In the genomic region with DNA sequence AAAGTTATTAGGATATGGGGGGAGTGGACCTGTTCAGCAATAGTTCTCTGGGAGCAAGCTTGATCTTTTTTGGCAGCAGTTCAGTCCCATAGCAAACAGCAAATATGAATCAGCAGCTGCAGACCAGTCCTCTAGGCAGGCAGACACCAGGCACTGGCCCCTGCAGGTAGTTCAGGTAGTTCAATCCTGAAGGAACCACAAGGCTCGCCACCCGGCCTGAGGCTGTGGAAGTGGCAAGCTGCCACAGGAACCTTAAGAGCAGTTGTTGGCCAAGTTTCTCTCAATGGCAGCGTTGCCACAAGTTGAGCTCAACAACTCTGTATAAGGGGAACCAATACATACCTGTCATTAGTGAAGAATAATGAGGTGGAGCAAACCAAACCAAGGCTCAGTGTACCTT, we compare ENCODE assay signal across 14 mouse cellular contexts. TPM values are rescaled to one million over a fixed set of nuclear protein-coding genes. Genes with fewer than 3 reads are reported as not detected.
DNase-seq lines count a peak whose midpoint lies in the region; ATAC-seq and TF ChIP-seq lines count a peak whose summit lies in the region.
"Had no signal": no experiment of that assay in that cellular context is flagged by ENCODE, and none has a peak within 500 bp of the region (broad histone marks: within the 10 kb centered on the region; RNA-seq: fewer than 3 reads in every experiment).

No protein-coding gene starts in this region.

- H3K9me3 ChIP-seq in kidney, embryonic 15.5 days (replicated peaks): no peaks in the 10 kb centered on the region
- peaks cover 5% of the 10 kb centered on the region for H3K9me3 ChIP-seq in CH12.LX (replicated peaks; ENCODE audit: low read length)
- H3K9me3 ChIP-seq: G1E; intestine, embryonic 15.5 days; limb, embryonic 13.5 days; midbrain, embryonic 12.5 days had no signal

- in situ Hi-C loops in CH12.LX (cut with MboI; ENCODE audit: low pct_ligation_motif_present, low pct_unique_long_range_greater_than_20kb, low sequenced_read_pairs): no loop called here

- H3K9ac ChIP-seq in kidney, embryonic 15.5 days: no peak overlapping the region
- H3K9ac ChIP-seq in CH12.LX (ENCODE audit: insufficient read depth, low read depth): no peak overlapping the region; the same call in 1 of the 2 replicates
- H3K9ac ChIP-seq: hindbrain, embryonic 14.5 days; intestine, embryonic 15.5 days; limb, embryonic 13.5 days; liver, embryonic 14.5 days; midbrain, embryonic 12.5 days had no signal

- no peaks in the 10 kb centered on the region for H3K4me1 ChIP-seq in kidney, embryonic 15.5 days
- peaks cover 13 to 80% of the 10 kb centered on the region in 2 experiments for H3K4me1 ChIP-seq in CH12.LX (ENCODE audit: control insufficient read depth in 1 of 2, insufficient read depth in 2 of 2)
- H3K4me1 ChIP-seq in lung, adult 2 months (ENCODE audit: control insufficient read depth, insufficient read depth, low read length): peaks cover 4% of the 10 kb centered on the region
- H3K4me1 ChIP-seq: intestine, embryonic 15.5 days had no signal

- TF ChIP-seq POLR2A in CH12.LX (IDR thresholded peaks at IDR 0.05; ENCODE audit: low read depth, low read length): no peak
- no peak for TF ChIP-seq POLR2A in lung, adult 2 months (IDR thresholded peaks at IDR 0.05; ENCODE audit: borderline replicate concordance, extremely low read depth, low read depth, low read length)

- H3K4me3 ChIP-seq in kidney, embryonic 15.5 days (replicated peaks): no peak overlapping the region
- H3K4me3 ChIP-seq in CH12.LX (replicated peaks in 1 of 3; ENCODE audit: low read depth in 2 of 3, low read length in 2 of 3, poor library complexity in 1 of 3): no peak overlapping the region
- H3K4me3 ChIP-seq in lung, adult 2 months (replicated peaks; ENCODE audit: extremely low read depth, low read depth, low read length): no peak overlapping the region
- H3K4me3 ChIP-seq: intestine, embryonic 15.5 days; limb, embryonic 13.5 days; midbrain, embryonic 12.5 days had no signal

- TF ChIP-seq RAD21 in CH12.LX (IDR thresholded peaks at IDR 0.05; ENCODE audit: low read depth, low read length): no peak

- peaks cover 20% of the 10 kb centered on the region; the same call in 1 of the 2 replicates for H3K79me2 ChIP-seq in CH12.LX (replicated peaks; ENCODE audit: control insufficient read depth, extremely low read depth, insufficient read depth, poor library complexity, severe bottlenecking)

- H3K27ac ChIP-seq in kidney, embryonic 15.5 days: no peak overlapping the region
- peak overlapping the region; percentile 23; the same call in 1 of the 2 replicates for H3K27ac ChIP-seq in CH12.LX (ENCODE audit: insufficient read depth, low read depth)
- H3K27ac ChIP-seq: hindbrain, embryonic 14.5 days; intestine, embryonic 15.5 days; limb, embryonic 13.5 days; liver, embryonic 14.5 days; midbrain, embryonic 12.5 days had no signal

- no peaks in the 10 kb centered on the region for H3K27me3 ChIP-seq in kidney, embryonic 15.5 days
- H3K27me3 ChIP-seq in CH12.LX (replicated peaks): no peaks in the 10 kb centered on the region
- H3K27me3 ChIP-seq: intestine, embryonic 15.5 days; limb, embryonic 13.5 days; midbrain, embryonic 12.5 days had no signal

- H3K36me3 ChIP-seq in kidney, embryonic 15.5 days: no peaks in the 10 kb centered on the region
- H3K36me3 ChIP-seq in CH12.LX (replicated peaks in 1 of 2; ENCODE audit: control insufficient read depth in 1 of 2, insufficient read depth in 1 of 2, low read length in 1 of 2): peaks cover 0 to 24% of the 10 kb centered on the region in 2 experiments
- H3K36me3 ChIP-seq: G1E; intestine, embryonic 15.5 days; limb, embryonic 13.5 days; midbrain, embryonic 12.5 days had no signal

- intact Hi-C loops in gastrocnemius, postnatal 14 days (cut with DNase I; ENCODE audit: low total_unique reads): no loop called here

- dilution Hi-C loops in CH12.LX (cut with MboI; ENCODE audit: extremely low pct_ligation_motif_present, extremely low pct_unique_long_range_greater_than_20kb, low sequenced_read_pairs): no loop called here

- TF ChIP-seq EP300 in CH12.LX (IDR thresholded peaks at IDR 0.05; ENCODE audit: low read length): no peak

- peak; percentile 8 for DNase-seq in gastrocnemius, postnatal 25 days
- DNase-seq in gastrocnemius, postnatal 14 days: no peak
- peak; percentile 25 for DNase-seq in kidney, postnatal 10 days
- no peak for DNase-seq in CH12.LX (ENCODE audit: extremely low read depth)
- peak; percentile 33 for DNase-seq in lung, adult 2 months
- no peak for DNase-seq in T-cell, adult 2 months (ENCODE audit: low spot score)
- DNase-seq: right cerebral cortex, postnatal 25 days had no signal

- 85% methylated on average over 3 of the region's 3 CpGs for WGBS in kidney, embryonic 15.5 days
- 29% methylated on average over 3 of the region's 3 CpGs for WGBS in lung, adult 2 months

- ATAC-seq in kidney, embryonic 15.5 days (replicated peaks; ENCODE audit: low FRiP score): no peak
- ATAC-seq: intestine, embryonic 15.5 days had no signal

- H3K4me2 ChIP-seq in kidney, embryonic 15.5 days: no peak overlapping the region
- no peak overlapping the region for H3K4me2 ChIP-seq in CH12.LX (ENCODE audit: insufficient read depth, low read depth, poor library complexity, severe bottlenecking)
- H3K4me2 ChIP-seq: hindbrain, embryonic 14.5 days; intestine, embryonic 15.5 days; limb, embryonic 13.5 days; midbrain, embryonic 12.5 days had no signal

- no peak for TF ChIP-seq CTCF in CH12.LX (conservative IDR thresholded peaks at IDR 0.05 in 1 of 2, IDR thresholded peaks at IDR 0.05 in 1 of 2; ENCODE audit: low read depth in 2 of 2, low read length in 2 of 2)
- TF ChIP-seq CTCF in lung, adult 2 months (IDR thresholded peaks at IDR 0.05; ENCODE audit: insufficient read depth, low read length): no peak

TF ChIP-seq in CH12.LX, 34 proteins besides CTCF, POLR2A, EP300 and RAD21:
- TF ChIP-seq TCF12 (IDR thresholded peaks at IDR 0.05; ENCODE audit: low read depth, low read length) (no peak), CHD1 (IDR thresholded peaks at IDR 0.05; ENCODE audit: low read depth, low read length) (no peak), SMC3 (IDR thresholded peaks at IDR 0.05; ENCODE audit: low read depth, low read length) (no peak), E2F4 (IDR thresholded peaks at IDR 0.05; ENCODE audit: insufficient replicate concordance, low read depth, low read length) (no peak), SIN3A (IDR thresholded peaks at IDR 0.05; ENCODE audit: low read length) (no peak), ZNF384 (IDR thresholded peaks at IDR 0.05; ENCODE audit: low read depth, low read length) (no peak), JUND (conservative IDR thresholded peaks at IDR 0.05; ENCODE audit: low read depth, low read length) (no peak), ETS1 (conservative IDR thresholded peaks at IDR 0.05; ENCODE audit: low read depth, low read length) (no peak)

RNA-seq across cellular contexts. Expression of a gene that starts 58.8 kb away (rescaled TPM):
- 1 to 10 TPM; 5.4 to 5.7 TPM for total RNA-seq in gastrocnemius, postnatal 25 days (2021)
- 1 to 10 TPM; 7.1 to 8.5 TPM for total RNA-seq in gastrocnemius, postnatal 14 days (2021)
- polyA plus RNA-seq in kidney, embryonic 15.5 days (2015; fragmentation: Nextera tagmentation; extraction: Ambion mirVana): 3.2 and 3.5 TPM in 2 replicates
- total RNA-seq in CH12.LX (2012; rRNA removed) (15.3 and 20.9 TPM in 2 replicates), CH12.LX (2014; rRNA removed) (12.6 and 14.8 TPM in 2 replicates)
- polyA plus RNA-seq in CH12.LX (2012; ENCODE audit: insufficient read length, low read depth): 37.2 and 38.4 TPM in 2 replicates
- polyA plus RNA-seq in lung, adult 2 months (2012; rRNA removed): 26.8 and 31.3 TPM in 2 replicates

Comparison
In these comparisons a context has a peak if more than half of its experiments do, and no peak if none do; other contexts are left out.
1. DNase-seq: peak in gastrocnemius, postnatal 25 days (single experiment), kidney, postnatal 10 days (single experiment) and lung, adult 2 months (single experiment); none in gastrocnemius, postnatal 14 days (single experiment), CH12.LX (single experiment) and T-cell, adult 2 months (single experiment).